Mouse (Mus musculus) right cerebral cortex, postnatal 10 days (tissue): ENCODE measurements at regions not wholly inside any gene's neighbourhood (a gene's known extent, or its start where the extent isn't known, plus 50 kb on each side); places are given as distances from the start of the nearest gene placed in this dataset.
"Not testable (repeated sequence)": the region's sequence is repeated elsewhere in the genome, so short reads cannot be mapped to it uniquely, and the experiment has no call there.

ENCODE experiments used
- DNase-seq, 2 experiments: peaks; one replicate each; pipeline ENCODE4 v3.0.0; 2021; ENCODE audit warnings: low spot score in 2 of 2

DNA sequence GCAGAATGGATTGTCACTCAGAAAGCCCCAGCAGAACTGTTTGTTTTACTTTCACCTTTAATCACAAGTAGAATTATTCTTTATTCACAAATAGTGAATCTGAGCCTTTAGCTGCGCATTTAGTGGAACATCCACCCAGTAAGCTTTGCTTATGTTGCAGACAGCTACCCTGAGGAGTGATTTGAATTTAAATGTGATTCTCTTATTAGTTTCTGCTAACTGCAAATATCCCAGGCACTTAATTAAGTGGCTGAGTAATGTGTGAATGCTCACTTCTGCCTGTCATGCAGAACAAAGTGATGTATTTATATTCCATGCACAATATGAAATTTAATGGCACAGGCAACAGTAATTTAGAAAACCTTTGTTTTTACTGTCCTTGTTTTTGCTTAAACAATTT lies 344.4 kb upstream of the Nova1 start:
- DNase-seq = no peak

DNA sequence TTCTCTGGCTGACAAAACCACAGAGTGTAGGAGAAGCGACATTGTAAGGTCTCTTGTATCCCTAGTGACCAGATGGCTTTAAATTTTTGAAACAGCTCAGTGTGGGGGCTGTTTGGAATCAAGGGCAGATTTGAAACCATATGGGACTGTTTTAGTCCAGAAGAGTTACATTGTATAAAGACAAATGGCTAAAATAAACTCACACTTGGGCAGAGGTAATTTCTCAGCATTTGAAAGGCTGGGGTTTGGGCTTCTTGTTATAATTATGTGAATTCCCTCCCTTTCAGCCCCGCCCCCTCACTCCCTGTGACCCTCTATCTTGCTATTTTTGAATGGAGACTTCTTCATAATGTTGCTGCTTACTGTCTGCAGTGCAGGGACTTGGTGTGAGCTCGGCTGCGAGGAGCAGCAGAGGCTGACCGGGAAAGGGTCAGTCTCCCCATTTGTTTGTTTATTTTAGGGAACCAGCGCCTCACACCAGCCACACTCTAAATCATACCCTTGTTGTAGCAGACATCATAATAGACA lies 344.0 kb upstream of the Nova1 start:
- peak in 1 of 2 experiments; percentile 32 for DNase-seq

DNA sequence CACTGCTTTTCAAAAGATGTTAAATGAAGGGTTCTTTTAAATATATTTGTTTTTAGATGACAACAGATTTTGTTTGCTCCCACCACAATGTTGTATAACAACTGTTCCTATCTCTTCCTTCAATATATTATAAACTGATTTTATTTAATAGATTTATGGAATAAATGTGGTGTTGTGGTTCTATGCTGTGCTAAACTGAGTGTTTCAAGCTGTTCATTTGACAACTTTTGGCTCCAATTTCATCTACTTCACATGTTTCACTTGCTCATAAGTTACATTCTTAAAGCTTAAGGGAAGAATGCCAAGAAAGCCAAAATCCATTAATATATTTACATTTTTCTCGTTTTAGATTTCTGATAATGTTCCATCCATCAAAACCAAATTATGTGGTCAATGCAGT lies 341.9 kb upstream of the Nova1 start:
- DNase-seq = no peak

DNA sequence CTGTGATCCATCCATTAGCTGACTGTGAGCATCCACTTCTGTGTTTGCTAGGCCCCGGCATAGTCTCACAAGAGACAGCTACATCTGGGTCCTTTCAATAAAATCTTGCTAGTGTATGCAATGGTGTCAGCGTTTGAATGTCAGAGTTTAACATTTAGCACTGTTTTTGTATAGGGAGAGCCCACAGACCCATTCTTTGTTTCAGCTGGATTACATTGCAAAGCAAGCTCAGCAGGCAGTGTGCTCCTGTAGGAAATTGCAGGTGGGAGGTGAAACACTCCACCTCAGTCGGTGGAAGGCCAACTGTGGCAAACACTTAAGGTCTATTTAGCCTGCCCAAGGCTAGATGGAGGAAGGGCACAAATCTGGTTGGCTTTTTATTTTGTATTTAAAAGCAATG lies 337.2 kb upstream of the Nova1 start:
- DNase-seq = not testable (repeated sequence)

DNA sequence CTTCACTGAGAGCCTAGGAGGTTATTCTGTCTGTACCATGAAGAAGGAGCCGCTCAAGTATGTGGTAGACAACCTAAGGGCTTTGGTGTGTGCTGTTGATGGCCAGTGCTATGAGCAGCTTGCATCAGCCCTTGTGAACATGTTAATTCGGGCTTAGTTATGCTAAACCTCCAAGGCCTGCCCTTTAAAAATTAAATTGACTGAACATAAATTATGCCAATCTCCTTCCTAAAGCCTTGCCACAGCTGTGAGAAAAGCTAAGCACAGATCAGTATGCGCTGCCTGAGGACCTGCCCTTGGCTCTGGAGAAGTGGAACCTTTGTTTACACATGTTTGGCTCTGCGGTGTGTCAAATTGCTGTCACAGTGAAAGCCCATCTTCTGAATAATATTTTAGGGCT lies 321.9 kb upstream of the Nova1 start:
- no peak for DNase-seq

DNA sequence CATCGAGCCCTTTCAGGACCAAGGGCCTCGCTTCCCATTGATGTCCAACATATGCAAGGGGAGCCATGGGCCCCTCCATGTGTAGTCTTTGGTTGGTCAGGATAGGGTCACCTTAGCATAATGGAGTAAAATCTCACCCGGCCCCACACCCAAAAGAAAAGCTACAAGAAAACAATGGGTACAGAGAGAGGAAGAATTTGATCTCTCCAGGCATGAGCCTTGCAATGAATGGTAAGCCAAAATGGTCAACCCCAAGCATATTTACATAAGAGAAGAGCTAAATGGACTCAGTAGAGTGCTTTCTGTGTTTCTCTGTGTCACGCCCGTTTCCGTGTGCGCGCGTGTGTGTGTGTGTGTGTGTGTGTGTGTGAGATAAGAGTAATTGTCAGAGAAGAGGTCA lies 311.1 kb upstream of the Nova1 start:
- DNase-seq = no peak

DNA sequence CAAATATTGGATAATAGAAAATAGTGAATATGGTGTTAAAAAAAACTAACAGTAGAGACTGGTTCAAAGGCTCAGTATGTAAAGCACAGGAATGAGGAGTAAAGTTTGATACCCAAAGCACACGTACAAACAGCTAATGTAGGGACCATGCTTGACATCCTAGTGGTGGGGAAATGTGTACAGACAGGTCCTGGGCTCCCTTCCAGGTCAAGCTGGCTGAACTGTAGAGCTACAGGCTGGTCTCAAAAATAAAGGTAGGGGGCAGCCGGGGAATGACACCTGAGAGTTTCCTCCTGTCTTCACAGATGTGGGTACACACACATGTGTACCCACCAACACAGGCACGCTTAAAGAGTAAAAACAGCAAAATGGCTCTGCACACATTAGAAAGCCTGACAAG lies 309.9 kb upstream of the Nova1 start:
- no peak for DNase-seq

DNA sequence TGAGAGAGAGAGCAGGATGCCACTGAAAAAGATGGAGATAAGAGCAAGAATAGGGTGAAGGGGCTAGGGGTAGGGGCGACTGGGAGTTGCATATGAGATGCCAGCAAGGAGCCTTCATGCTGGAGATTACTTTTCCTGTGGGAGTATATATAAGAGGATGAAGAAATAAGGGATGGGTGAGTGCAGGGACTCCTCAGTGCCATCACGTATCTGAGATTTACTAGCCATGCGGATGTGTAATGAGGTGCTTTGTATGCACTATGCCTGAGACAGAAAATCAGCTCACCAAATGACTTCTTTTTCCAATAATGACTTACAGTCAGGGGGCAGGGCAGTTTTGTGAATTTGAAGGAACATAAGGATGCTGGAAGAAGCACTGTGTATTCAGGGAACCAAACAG lies 302.7 kb upstream of the Nova1 start:
- no peak for DNase-seq

DNA sequence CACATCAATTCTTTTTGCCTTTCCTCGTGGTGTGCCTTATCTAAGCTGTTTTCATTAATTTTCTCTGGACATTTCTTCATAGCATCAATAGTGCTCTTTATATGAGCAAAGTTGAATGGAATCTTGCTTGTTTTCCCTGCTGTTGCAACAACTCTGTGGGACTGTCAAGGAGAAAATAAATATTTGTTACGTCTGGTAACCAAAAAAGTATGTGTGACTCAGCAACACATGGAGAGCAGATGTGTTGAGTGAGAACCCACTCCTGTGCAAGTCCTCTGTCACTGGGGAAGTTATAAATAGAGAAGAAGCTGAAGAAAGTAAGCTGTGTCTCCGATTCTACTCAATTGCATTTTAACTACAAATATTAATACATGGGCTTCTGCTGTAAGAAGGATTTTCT lies 298.8 kb upstream of the Nova1 start:
- DNase-seq = no peak

DNA sequence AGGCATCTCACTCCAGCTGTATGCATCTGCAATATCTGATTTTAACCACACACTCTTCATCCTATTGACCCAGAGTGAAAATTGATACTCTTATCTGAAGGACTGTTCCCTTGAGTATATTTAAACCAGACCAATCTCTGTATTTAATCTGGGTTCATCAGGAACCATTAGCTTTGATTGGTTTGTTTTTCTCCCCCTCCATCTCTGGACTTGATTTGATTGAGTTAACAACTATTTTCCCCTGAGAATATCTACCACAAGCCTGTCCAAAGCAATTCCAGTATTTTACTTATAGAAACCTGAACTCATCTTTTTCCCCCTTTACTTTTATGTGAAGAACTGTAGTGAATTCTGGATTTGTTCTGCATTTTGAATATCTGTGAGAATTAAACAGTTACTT lies 270.5 kb upstream of the Nova1 start:
- DNase-seq = no peak

DNA sequence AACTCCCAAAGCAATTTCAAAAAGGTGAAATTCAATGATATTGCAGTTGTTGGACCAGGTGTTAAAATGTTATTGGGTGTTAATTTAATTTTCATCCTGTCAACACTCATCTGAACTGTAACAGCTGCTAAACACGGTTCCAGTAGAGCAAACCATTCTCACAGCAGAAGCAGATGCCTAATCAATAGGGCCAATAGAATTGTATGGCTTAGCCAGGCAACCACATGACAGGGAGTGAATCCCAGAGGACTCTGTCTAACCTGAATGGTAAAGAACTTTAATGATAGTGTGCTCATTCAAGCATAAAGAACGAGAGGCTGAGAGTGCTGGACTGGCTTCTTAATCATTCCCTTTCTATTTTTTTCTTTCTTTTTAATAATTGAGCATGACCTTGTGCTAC lies 256.2 kb upstream of the Nova1 start:
- no peak for DNase-seq

DNA sequence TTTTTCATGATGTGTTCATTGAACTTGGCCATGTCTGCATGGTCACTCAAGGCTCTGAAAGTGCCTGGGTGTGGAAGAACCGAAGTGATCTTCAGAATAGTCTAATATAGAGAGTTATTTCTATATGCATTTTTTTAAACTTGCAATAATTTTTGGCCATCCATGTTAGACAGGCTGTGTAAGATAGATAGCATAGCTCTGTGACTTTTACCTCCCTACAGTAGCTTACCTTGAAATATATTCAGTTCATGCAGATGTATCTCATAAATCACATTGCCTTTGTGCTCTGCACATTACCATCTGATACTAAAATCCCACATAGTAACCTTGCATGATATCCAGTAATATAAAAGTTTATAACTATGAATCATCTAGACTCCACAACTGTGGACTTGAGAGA lies 233.7 kb upstream of the Nova1 start:
- DNase-seq = no peak

DNA sequence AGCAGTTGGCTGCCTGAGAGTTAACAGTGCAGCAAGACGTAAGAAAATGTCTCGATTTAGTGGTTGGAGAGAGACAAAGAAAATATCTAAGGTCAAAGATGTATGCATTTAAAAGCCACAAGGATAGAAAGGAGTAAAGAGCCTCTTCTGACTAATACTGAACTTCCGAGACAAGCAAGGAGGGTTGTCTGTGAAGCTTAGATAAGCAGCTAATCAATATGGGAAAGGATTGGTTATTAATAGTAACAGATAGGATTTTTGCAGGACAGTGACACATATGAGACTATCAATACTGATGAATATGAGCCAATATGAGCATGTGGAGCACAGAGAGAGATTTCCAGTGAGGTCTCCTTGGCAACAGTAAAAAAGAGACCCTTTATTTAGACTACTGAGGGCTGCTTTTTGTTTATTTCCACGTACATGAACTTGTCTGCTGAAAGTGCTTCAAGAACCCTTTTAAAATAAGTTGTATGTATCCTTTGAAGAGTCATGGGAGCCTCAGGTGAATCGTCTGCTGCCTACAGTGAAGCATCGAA lies 202.2 kb upstream of the Nova1 start:
- DNase-seq = no peak

DNA sequence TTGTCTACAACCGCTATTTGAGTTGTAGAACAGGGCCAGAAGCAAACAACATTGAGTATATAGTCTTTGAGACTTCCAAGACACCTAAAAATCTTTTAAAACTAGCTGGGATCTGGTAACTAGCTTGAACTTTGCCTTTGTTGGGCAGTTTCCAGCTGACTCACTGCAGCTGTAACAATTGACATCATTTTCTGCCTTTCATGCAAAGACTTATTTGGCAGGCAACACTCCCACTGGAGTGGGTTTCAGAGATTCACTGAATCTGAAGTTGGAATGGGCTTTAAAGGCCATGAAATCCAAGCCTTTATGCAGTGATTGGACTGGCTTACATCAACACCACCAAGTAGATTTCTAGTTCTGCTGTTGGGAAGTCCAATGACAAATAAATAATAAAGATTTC lies 173.6 kb upstream of the Nova1 start:
- DNase-seq = no peak

DNA sequence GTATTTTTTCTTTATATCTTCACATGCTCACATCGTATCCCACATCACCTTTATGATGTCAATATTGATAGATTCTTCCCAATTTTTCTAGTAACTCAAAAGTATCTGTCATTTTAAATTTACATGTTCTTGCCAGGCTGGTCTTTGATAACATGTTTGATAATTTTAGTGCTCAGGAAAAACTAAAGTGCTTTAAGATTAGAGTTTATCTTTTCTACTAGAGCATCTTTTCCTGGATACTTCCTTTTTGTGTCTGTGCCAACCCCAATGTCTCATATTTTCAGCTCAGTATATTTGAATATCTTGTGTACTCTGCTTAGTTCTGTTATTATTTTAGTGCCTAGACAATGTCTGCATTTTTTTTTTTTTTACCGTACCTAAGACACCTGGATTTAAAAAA lies 170.2 kb upstream of the Nova1 start:
- DNase-seq = no peak

DNA sequence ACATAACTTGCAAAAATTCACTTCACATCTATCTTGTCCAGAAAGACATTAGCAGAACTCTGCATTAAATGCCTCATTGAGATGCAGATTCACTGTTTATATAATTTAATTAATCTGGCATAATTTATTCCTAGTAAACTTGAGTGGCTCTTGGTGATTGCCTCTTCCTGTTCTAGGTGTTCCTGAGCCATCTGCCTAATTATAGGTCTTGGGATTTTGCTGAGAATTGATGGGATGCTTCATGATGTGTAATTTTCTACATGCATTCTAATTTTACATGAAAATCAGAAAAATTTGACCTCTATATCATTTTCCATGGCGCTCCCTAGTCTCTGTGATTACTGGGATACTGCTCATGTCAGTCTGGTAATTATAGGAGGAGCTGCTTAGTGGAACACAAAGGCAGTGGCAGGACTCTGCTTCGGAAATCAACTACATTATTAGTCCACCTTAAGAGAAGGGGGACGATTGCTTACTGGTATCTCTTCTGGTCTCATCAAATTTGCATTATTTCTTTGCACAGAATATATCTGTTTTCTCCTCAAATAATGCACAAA lies 131.6 kb upstream of the Nova1 start:
- DNase-seq = no peak

DNA sequence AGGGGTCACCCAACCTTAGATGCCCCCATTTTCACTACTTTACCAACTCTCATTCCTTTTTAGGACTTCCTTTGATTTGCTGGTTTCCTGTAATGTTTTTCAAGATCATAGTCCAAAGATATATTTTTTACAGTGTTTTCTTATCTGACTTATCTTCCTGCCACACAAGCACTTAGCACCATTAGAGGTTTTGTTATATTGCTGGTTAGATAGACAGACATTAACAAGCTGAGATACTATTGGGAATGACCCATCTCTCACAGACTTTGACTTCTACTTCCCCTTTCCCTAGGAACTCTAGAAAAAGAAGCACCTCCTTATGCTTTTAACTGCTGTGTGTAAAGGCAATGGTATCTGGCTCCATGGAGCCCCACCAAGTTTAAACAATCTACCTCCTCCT lies 127.0 kb upstream of the Nova1 start:
- DNase-seq = no peak

DNA sequence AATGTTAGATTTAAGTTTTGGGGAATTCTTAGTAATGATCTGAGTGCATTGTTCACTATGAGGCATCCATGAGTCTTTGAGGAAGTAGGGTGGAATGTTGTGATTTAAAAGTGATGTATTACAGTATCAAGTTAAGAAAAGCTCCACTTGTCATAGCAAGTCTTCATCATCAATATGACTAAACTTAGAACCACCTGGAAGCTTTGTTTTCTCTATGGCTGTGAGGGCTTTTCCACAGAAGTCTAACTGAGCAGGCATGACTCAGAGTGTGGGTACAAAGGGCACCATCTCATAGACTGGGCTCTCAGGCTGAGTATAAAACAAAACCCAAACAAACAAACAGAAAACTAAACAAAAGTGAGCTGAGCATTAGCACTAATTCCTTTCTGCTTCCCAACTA lies 112.4 kb upstream of the Nova1 start:
- no peak for DNase-seq

DNA sequence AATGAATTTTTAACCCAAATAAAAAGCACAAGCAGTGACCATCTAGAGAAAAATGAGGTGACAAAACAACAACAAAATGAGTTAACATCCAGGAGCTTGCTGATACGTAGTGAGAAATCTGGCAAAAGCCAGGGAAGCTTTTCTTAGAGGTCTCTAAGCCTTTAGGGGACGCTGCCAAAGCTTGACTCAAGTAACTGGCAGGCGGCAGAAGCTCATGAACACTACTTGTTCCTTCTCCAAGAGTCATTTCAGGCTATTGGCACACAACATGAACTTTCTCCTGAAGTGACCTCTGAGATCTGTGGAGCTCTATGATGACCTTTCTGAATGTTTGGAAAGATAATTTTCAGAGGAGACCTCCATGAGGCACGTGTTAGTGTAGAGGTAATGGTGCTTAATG lies 98.6 kb upstream of the Nova1 start:
- no peak for DNase-seq

DNA sequence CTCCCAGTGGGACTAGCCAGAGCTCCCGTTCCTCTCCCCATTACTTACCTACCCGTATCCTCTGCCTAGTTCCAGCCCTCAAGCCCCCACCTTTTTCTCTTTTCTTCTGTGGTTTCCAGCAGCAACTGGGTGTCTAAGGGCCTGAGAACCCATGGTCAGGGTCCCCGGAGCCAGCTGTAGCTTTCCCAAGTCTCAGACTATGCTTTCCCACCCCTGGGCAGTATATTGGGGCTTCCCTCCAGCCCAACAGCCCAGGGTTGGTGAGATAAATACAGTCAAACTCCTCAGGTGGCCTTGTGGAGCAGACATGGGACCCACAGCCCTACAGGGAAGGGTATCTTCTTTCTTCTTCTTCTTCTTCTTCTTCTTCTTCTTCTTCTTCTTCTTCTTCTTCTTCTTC lies 59.4 kb upstream of the Nova1 start:
- DNase-seq = no peak

DNA sequence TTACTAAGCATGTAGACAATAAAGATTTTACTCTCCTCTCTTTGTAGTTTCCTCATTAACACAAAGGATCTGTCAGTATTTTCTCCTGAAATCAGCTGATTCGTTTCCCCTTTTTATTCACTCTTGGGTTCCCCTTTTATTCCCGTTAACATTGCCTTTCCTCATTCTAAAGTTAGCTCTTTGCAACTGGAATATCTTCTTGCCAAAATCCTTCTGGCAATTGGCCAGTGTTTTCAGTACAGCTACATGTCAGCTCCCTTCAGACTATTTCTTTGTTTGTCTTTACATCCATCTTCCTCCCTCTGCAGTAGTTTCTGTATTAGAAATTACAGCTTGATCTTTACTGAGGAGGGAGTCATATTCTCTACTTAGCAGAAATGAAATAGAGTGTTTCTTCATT lies 51.4 kb upstream of the Nova1 start:
- peak; percentile 22 to 29 for DNase-seq
